Mouse (Mus musculus): Measurements from ENCODE around the gene Sipa1l2. TPM values are rescaled to one million over a fixed set of nuclear protein-coding genes. Genes with fewer than 3 reads are reported as not detected.

Gene Sipa1l2
- polyA plus RNA-seq, 2 experiments = 0.47 to 0.69 TPM

GRCm38 (mm10) chr8:125461504-125461903, 108.1 kb downstream of the Sipa1l2 start:
- Histone ChIP-seq H3K4me1 (replicated peaks; ENCODE audit: control insufficient read depth in 2 of 2, insufficient read depth in 2 of 2, low read length in 1 of 2) (no peaks in the 10 kb centered on the region), H3K4me2 (ENCODE audit: low read depth) (no peak overlapping the region), H3K4me3 (ENCODE audit: insufficient read depth in 1 of 2, low read depth in 2 of 2, low read length in 2 of 2) (no peak overlapping the region), H3K27me3 (ENCODE audit: control insufficient read depth, insufficient read depth, low read length) (no peaks in the 10 kb centered on the region), H3K9me3 (ENCODE audit: control insufficient read depth, low read length) (no peaks in the 10 kb centered on the region), H3K9ac (replicated peaks) (no peak overlapping the region), H3K27ac (no peak overlapping the region), H3K36me3 (replicated peaks; ENCODE audit: control insufficient read depth, insufficient read depth, low read depth) (no peaks in the 10 kb centered on the region)
- TF ChIP-seq CTCF (IDR thresholded peaks at IDR 0.05; ENCODE audit: low read depth) (no peak), EP300 (IDR thresholded peaks at IDR 0.05; ENCODE audit: low read depth) (no peak)
- WGBS (ENCODE audit: insufficient replicate concordance) = 71% methylated on average over 1 of the region's 1 CpGs
- DNase-seq (ENCODE audit: low read depth in 3 of 3, low spot score in 3 of 3) (no peak), ATAC-seq (ENCODE audit: insufficient read depth) (no peak)

GRCm38 (mm10) chr8:125460602-125461001, 109.0 kb downstream of the Sipa1l2 start:
- H3K4me2 ChIP-seq (ENCODE audit: low read depth) = no peak overlapping the region
- no peak overlapping the region for H3K4me3 ChIP-seq (ENCODE audit: insufficient read depth in 1 of 2, low read depth in 2 of 2, low read length in 2 of 2)
- no peak overlapping the region for H3K27ac ChIP-seq
- no peak for ATAC-seq (ENCODE audit: insufficient read depth)
- DNase-seq (ENCODE audit: low read depth in 3 of 3, low spot score in 3 of 3) = no peak
- H3K4me1 ChIP-seq (replicated peaks; ENCODE audit: control insufficient read depth in 2 of 2, insufficient read depth in 2 of 2, low read length in 1 of 2) = no peaks in the 10 kb centered on the region
- H3K9ac ChIP-seq (replicated peaks) = no peak overlapping the region
- no peaks in the 10 kb centered on the region for H3K27me3 ChIP-seq (ENCODE audit: control insufficient read depth, insufficient read depth, low read length)
- TF ChIP-seq CTCF (IDR thresholded peaks at IDR 0.05; ENCODE audit: low read depth) (no peak), EP300 (IDR thresholded peaks at IDR 0.05; ENCODE audit: low read depth) (no peak)
- H3K36me3 ChIP-seq (replicated peaks; ENCODE audit: control insufficient read depth, insufficient read depth, low read depth) = no peaks in the 10 kb centered on the region
- no peaks in the 10 kb centered on the region for H3K9me3 ChIP-seq (ENCODE audit: control insufficient read depth, low read length)
- WGBS (ENCODE audit: insufficient replicate concordance) = 37% methylated on average over 6 of the region's 6 CpGs

GRCm38 (mm10) chr8:125449048-125449447, 120.6 kb downstream of the Sipa1l2 start:
- Histone ChIP-seq H3K27me3 (ENCODE audit: control insufficient read depth, insufficient read depth, low read length) (no peaks in the 10 kb centered on the region), H3K4me2 (ENCODE audit: low read depth) (no peak overlapping the region), H3K9me3 (ENCODE audit: control insufficient read depth, low read length) (no peaks in the 10 kb centered on the region), H3K36me3 (replicated peaks; ENCODE audit: control insufficient read depth, insufficient read depth, low read depth) (no peaks in the 10 kb centered on the region), H3K9ac (replicated peaks) (no peak overlapping the region), H3K4me3 (ENCODE audit: insufficient read depth in 1 of 2, low read depth in 2 of 2, low read length in 2 of 2) (no peak overlapping the region), H3K4me1 (replicated peaks; ENCODE audit: control insufficient read depth in 2 of 2, insufficient read depth in 2 of 2, low read length in 1 of 2) (peaks cover 0 to 12% of the 10 kb centered on the region in 2 experiments; a peak in 2 of 4 replicates), H3K27ac (no peak overlapping the region)
- WGBS (ENCODE audit: insufficient replicate concordance) = 55% methylated on average over 6 of the region's 6 CpGs
- no peak for DNase-seq (ENCODE audit: low read depth in 3 of 3, low spot score in 3 of 3)
- no peak for ATAC-seq (ENCODE audit: insufficient read depth)
- TF ChIP-seq CTCF (IDR thresholded peaks at IDR 0.05; ENCODE audit: low read depth) (no peak), EP300 (IDR thresholded peaks at IDR 0.05; ENCODE audit: low read depth) (no peak)

DNA sequence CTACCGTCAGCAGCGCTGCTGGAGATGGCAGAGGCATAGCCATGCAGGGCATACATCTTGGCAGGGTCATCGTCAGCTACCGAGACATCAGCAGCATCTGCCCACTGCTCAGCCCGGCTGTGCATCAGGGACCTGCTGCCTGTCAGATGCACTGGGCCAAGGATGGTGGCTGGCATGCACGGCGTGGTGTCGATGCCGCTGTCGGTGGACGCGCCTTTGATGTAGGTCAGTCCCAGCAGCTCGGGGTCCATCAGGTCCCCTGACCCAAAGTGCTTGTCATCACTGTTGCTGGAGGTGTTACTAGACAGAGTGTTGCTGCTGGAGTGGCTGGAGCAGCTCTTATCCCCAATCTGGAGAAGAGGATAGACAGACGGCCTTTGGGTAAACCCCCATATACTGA, 122.1 kb downstream of the Sipa1l2 start:
- Histone ChIP-seq H3K4me3 (ENCODE audit: insufficient read depth in 1 of 2, low read depth in 2 of 2, low read length in 2 of 2) (no peak overlapping the region), H3K36me3 (replicated peaks; ENCODE audit: control insufficient read depth, insufficient read depth, low read depth) (no peaks in the 10 kb centered on the region), H3K9me3 (ENCODE audit: control insufficient read depth, low read length) (no peaks in the 10 kb centered on the region), H3K9ac (replicated peaks) (no peak overlapping the region), H3K27ac (no peak overlapping the region), H3K27me3 (ENCODE audit: control insufficient read depth, insufficient read depth, low read length) (no peaks in the 10 kb centered on the region), H3K4me2 (ENCODE audit: low read depth) (no peak overlapping the region), H3K4me1 (replicated peaks; ENCODE audit: control insufficient read depth in 2 of 2, insufficient read depth in 2 of 2, low read length in 1 of 2) (peaks cover 0 to 12% of the 10 kb centered on the region in 2 experiments; a peak in 2 of 4 replicates)
- 74% methylated on average over 14 of the region's 14 CpGs for WGBS (ENCODE audit: insufficient replicate concordance)
- TF ChIP-seq EP300 (IDR thresholded peaks at IDR 0.05; ENCODE audit: low read depth) (no peak), CTCF (IDR thresholded peaks at IDR 0.05; ENCODE audit: low read depth) (no peak)
- DNase-seq (ENCODE audit: low read depth in 3 of 3, low spot score in 3 of 3) (no peak), ATAC-seq (ENCODE audit: insufficient read depth) (no peak)

DNA sequence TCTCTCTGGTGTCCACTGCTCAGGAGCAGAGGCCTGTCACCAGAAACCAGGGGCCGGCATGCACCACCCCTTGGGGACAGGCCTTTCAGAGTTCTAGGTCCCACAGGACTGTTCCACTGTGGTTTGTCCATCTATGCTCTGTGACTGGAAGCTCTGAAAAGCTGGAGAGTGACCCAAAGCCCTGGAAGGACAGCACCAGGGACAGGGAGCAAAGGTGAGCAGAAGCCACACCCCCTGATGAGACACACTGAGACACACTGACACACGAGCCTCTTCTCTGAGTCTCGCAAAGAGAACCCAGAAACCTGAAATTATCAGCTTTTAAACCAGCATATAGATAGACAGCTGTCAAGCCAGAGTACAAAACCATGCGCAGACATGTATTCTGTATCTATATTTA, 123.4 kb downstream of the Sipa1l2 start:
- H3K36me3 ChIP-seq (replicated peaks; ENCODE audit: control insufficient read depth, insufficient read depth, low read depth) = no peaks in the 10 kb centered on the region
- H3K9ac ChIP-seq (replicated peaks) = no peak overlapping the region
- DNase-seq (ENCODE audit: low read depth in 3 of 3, low spot score in 3 of 3) (no peak), ATAC-seq (ENCODE audit: insufficient read depth) (no peak; the same call in 1 of the 2 replicates)
- TF ChIP-seq EP300 (IDR thresholded peaks at IDR 0.05; ENCODE audit: low read depth) (no peak), CTCF (IDR thresholded peaks at IDR 0.05; ENCODE audit: low read depth) (no peak)
- no peaks in the 10 kb centered on the region for H3K27me3 ChIP-seq (ENCODE audit: control insufficient read depth, insufficient read depth, low read length)
- WGBS (ENCODE audit: insufficient replicate concordance) = 59% methylated on average over 4 of the region's 4 CpGs
- no peaks in the 10 kb centered on the region for H3K9me3 ChIP-seq (ENCODE audit: control insufficient read depth, low read length)
- H3K4me1 ChIP-seq (replicated peaks; ENCODE audit: control insufficient read depth in 2 of 2, insufficient read depth in 2 of 2, low read length in 1 of 2) = peaks cover 0 to 12% of the 10 kb centered on the region in 2 experiments; a peak in 2 of 4 replicates
- no peak overlapping the region for H3K27ac ChIP-seq
- no peak overlapping the region for H3K4me2 ChIP-seq (ENCODE audit: low read depth)
- H3K4me3 ChIP-seq (ENCODE audit: insufficient read depth in 1 of 2, low read depth in 2 of 2, low read length in 2 of 2) = no peak overlapping the region
